Mouse (Mus musculus): Measurements from ENCODE around the gene Tomm40.
"Not testable (repeated sequence)": the region's sequence is repeated elsewhere in the genome, so short reads cannot be mapped to it uniquely, and the experiment has no call there.

Tomm40 gene

DNA sequence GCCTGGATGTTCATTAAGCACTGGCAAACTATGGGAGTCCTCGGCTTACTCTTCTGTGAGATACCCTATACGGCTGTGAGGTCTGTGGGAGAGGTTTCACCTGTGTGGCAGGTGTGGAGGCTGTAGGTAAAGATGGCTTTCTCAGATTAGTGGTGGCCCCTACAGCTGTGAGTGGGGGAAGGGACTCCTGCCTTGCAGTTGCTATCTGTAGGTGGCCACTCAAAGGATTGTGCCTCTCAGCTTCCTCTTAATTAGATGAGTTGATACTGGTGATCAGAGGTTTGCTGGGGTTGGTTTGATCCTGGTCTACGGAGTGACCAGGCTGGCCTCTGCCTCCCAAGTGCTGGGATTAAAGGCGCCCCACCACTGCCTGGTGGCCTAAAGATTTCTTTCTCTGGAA, 10.8 kb downstream of the Tomm40 start:
- no peak for DNase-seq (ENCODE audit: extremely low spot score)

DNA sequence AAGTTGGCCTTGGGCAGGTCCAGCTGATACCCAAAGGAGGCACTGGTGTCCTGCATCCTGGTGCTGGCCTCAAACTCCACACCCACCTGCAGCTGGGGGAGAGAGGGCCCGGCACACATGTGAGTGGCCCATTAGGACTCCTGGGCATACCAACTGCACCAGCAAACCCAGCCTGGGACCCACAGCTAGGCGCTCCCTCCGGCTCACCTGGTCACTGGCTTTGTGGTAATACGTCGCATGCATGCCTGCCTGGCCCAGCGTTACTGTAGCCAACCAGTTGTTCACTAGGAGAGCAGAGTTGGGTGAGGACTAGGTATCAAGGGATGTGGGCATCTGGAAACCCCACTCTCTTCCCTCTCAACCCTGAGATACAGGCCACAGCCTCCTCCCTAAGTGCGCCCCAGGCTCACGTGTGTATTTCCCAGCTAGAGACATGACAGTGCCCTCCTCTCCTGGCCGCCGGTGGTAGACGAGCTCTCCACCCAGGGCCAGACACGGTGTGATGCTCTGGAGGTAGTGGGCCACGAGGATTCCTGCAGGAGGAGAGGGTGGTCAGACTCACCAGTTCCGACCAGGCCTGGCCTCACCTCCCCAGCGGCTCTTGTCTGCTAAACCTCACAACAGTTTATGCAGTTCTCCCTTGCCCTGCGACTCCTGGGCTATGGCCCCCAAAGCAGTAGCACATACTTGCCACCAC, 12.2 kb downstream of the Tomm40 start:
- no peak for DNase-seq (ENCODE audit: extremely low spot score)

DNA sequence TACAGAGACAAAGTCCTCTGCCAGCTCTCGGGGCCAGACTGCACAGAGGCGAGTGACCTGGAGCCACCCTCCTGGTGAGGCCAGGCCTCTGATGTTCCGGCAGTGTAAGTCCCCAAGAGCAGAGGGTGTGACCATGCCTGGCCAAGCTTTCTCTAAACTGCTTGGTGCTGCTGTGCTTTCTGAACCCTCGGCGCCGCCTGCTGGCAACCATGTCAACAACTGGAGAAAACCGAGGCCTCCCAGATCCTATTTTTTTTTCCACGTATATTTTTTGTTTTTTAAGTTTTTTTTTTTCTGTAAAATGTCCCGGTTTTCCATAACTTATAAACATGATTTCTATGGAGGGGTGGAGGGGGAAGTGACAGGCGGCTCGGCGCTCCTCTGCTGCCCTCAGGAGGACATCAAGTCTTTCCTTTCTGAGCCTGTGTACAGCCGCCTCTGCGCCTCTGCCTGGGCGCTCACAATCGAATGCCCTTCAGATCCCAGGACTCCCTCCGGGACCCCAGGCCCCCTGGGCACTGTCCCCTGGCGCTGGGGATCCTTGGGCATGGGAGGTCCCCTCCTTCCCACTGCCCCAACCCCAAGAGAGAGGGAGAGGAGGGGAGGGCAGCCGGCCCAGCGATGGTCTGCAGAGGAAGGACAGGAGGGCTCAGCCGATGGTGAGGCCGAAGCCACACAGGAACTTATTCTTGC, 14.0 kb downstream of the Tomm40 start:
- peak; percentile 71 for DNase-seq (ENCODE audit: extremely low spot score)

DNA sequence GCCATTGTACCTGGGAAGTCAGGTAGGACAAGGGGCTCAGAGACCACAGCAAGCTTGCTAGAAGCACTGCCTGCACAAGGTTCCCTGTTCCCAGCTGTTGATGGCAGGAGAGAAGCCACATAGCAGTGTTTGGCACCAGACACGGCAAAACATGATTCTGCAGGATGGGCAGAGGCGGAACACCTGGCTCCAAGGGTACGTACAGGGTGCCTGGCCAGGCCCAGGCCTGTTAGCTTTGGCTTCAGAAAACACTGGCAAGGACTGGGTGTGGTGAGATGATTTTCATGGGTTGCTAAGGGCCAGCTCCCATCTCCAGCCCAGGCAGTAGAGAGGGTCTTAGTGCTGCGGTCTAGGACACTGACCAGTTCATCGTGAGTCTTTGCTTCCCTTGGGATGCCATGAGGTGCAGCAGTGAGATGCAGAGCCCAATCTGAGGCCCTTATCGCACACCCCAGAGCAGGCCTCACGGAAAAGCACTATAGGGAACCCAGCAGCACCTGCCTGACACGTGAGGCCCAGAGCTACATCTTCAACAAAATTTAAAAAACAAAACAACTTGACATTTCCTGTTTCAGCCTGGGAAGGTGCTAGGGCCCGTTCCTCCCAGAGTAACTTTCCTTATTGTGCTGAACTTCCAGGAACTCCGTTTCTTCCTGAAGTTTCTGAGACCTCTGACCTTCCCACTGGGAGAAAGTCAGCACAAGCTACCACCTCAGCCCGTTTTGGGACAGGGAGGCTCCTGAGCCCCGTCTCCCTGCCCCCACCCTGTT, 14.8 kb downstream of the Tomm40 start:
- no peak for DNase-seq (ENCODE audit: extremely low spot score)

DNA sequence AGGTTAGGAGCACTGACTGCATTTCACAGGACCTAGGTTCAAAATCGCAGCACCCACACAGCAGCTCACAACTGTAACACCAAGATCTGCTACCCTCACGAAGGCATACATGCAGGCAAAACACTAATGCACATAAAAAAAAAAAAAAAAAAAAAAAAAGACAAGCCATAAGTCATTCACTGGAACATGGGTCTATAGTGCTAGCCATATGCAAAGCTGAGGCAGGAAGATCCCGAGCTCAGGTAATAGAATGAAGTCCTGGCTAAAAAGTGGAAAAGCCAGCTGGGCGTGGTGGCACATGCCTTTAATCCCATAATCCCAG, 15.4 kb downstream of the Tomm40 start:
- no peak for DNase-seq (ENCODE audit: extremely low spot score)

DNA sequence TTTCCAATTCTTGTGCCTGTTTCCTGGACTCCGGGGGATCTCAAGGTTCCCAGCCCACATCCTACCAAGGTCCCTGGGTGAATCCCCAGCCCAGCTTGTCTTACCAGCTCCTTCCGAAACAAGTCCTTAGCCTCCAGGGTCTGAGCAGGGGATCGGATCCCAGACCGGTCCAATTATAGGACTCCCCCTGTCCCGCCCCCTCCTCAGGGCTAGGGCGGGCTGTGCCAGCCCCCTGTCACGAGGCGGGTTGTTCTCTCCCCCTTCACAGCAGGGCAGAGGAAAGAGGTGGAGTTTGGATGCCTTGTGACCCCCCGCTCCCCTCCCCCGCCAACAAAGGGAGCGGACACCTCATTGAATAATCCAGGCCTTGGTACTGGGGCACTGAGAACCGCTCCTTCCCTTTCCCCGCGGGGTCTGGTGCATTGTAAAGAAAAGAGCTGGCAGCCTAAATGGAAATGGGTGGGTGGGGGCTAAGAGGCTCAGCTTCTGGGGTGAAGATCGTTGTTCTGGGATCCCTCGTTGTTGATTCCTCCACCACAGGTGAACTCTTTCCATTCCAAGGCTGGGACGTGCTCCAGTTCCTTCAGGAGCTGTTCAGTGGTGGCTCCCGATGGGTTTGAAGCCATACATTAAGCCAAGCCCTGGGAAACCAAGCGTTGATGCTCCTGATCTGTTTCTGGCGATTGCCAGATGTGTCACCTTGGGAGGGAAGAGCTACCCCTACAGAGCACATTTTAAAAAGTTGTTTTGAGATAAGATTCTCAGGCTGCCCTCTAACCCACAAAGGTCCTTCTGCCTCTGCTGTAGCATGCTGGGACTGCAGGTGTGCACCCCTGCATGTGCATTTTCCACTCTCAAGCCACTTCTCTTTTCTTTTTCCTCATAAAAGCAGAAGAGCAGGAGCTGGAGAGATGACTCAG, 16.1 kb downstream of the Tomm40 start, which contains the start of gene Apoe:
Apoe (minus strand) TSS at position 282 of the 920 bp plus-strand sequence.
- DNase-seq (ENCODE audit: extremely low spot score) = peak; percentile 69

DNA sequence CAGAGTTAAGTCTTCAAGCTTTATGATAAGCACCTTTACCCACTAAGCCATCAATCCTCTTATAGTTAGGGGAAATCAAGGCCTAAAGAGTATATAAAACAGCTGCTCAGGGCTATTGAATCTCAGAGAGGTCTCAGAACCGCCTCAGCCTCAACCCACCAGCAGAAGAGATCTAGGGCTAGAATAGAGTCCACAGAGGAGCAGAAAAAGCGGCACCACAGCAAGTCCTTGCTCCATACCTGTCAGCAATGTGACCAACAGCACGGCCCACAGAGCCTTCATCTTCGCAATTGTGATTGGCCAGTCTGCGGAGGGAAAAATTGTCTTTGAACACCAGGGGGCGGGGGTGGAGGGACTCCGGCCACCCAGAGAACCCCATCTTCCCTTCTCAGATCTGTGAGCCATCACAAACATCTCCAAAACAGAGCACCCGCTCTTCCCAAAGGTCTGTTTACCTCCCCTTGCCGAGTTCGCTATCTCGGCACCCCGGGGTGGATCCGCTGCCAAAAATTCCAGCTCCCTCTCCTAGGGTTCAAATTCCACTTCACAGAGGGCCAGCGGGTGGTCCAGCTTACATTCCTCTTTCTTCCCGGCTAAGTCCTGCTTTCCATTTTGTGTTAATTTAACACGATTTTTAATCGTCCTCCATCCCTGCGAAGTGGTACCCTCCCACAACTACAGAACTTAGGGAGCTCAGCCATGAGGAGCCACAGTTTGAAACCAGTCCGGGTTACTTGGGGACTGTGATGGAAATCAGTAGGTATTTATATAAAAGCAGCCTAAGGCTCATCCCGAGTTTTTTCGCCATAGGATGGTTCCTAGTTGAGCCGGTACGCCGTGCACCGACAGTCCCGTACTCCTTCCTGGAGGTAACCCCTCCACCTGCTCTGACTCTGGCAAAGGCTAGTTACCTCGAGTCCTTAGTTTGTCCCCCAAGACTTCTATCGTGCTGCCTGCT, 17.0 kb downstream of the Tomm40 start:
- DNase-seq (ENCODE audit: extremely low spot score) = peak; percentile 55

DNA sequence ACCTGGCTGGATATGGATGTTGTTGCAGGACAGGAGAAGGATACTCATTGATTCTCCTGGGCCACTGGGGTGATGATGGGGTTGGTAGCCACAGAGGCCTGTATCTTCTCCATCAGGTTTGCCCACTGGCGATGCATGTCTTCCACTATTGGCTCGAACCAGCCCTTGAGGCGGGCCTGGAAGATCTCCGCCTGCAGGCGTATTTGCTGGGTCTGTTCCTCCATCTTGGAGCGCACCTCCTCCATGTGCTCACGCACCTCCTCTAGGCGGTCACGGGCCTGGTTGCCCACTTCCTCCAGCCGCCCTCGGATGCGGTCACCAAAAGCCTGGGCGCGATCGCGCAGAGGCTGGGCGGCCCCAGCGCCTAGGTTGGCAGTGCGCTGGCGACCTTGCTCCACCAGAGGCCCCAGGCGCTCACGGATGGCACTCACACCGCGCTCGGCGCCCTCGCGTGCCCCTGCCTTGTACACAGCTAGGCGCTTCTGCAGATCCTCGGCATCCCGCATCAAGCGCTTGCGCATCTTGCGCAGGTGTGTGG, 18.8 kb downstream of the Tomm40 start:
- DNase-seq (ENCODE audit: extremely low spot score) = no peak

DNA sequence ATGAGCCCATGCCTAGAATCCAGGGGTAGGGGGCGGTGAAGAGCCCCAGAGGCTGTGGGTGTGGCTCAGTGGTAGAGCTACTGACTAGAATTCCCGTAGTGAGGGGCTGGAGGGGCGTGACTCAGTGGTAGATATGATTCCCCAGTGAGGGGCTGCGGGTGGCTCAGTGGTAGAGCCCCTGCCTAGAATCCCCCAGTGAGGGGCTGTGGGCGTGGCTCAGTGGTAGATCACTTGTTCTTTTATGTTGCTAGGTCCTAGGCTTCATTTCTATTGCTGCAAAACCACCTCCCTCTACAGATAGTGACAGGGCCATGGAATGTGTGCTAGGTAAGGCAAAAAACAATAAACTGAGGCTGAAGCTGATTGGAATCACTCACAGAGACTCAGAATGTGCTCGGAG, 19.4 kb downstream of the Tomm40 start:
- DNase-seq (ENCODE audit: extremely low spot score) = no peak

DNA sequence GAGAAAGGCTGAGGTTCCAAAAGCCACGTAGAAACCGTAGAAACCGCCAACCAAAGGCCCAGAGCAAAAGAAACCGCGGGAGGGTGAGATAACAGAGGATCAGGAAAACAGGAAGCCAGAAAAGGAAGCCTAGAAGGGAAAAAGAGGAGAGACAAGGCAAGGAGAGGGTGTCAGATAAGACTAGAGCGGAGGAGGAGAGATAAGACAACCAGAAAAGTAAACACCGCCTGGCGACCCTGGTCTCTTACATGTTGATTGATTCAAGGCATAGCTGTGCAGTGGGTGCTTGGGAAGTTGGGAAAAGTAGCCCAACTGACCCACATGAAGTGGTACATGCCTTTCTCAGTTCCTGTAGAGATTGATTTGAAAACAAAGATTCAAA, 20.0 kb downstream of the Tomm40 start:
- no peak for DNase-seq (ENCODE audit: extremely low spot score)

DNA sequence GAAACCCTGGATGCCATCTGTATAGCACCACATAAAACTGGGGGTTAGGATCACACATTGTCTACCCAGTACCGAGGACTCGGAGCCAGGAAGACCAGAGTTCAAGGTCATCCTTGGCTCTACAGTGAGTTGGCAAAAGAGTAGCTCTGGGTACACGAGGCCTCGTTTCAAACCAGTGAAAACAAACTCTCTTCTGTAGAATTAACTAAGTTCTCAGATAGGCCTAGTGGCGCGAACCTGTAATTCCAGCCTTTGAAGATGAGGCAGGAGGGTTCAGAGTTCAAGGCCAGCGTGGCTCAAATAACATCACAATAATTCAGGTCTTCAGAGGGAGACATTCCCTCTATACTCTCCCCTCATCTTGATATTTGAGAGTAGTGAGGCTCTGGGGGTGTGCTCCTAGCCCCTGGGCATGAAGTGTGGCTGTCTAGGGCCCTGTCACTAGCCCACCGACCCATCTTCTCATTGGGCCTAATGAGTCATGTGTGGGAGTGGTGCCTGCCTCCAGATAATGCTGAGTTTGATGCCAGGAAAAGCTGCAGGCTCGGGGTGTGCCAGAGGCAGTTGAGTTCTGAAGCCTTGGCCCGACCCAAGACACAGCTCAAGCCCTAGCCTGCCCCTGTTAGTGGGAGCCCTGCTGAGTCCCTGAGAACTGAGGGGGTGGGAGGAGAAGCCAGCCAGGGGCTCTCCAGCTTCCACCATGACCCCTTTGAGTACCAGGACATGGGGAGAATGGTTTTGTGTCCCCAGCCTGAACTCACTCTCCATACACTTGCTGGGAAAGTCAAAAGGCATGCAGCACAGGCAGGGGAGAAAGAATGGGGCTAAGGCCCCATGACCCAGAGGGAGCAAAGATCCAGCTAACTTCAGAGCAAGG, 20.7 kb downstream of the Tomm40 start:
- DNase-seq (ENCODE audit: extremely low spot score) = no peak

DNA sequence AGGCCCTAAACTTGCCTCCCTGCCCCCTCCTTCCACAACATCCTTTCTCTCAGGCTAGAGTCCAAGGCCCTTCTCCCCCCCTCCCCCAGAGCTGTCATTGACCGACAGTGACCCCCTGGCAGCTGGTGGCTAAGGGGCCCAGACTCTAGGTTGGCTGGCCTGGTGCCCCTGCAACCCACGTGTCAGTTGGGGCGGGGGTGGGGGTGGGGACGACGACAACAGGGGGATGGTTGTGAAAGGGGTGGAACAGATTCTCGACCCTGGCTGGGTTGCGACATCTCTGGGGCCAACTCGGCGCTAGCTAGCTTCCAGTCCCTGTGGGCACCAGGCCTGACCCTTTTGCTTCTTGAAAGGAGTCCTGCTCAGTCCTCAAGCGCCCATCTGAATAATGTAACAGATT, 21.8 kb downstream of the Tomm40 start:
- DNase-seq (ENCODE audit: extremely low spot score) = no peak

DNA sequence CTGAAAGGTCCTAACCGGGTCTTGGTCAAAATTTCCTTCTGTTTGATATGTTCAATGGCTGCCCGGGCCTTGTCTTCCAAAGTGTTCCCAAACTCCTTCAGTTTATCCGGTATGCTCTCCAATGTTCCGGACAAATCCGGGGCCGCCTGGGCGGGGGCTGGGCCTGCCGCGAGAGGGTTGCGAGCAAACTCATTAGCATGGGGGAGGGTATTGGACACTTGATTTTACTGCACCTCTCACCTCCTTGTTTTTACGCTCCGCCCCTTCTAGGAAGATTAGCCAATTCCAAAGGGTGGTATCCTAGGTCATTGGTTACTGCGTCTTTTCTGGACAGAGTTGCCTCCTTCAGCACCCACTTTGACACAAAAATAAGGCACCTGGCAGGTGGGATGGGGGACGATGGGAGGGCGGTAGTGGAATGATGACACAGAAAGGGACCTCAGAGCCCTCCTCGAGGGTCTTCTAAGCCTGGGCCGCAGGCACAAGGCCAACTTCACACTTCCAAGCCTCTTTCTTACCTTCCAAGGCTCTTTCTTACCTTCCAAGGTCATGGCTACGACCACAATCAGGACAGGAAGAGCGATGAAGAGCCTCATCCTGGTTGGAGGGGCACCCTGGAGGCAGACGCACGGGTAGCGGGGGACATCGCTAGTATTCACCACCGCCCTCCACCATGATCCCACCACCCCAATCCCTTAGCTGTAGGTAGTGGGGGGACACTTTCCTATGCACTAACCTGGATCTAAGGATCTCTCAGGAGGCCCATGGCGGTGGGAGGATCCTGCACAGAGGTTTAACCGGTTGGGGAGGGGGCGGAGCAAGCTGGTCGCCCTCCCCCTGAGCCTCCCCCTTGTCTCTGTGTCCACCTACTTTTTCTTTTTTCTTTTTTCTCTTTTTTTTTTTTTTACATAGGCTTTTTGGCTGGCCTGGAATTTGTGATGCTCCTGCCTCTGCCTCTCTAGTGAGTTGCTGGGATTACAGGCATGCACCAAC, 23.1 kb downstream of the Tomm40 start, which contains the start of gene Apoc1:
Apoc1 (minus strand) TSS at position 788 of the 993 bp plus-strand sequence.
- no peak for DNase-seq (ENCODE audit: extremely low spot score)

DNA sequence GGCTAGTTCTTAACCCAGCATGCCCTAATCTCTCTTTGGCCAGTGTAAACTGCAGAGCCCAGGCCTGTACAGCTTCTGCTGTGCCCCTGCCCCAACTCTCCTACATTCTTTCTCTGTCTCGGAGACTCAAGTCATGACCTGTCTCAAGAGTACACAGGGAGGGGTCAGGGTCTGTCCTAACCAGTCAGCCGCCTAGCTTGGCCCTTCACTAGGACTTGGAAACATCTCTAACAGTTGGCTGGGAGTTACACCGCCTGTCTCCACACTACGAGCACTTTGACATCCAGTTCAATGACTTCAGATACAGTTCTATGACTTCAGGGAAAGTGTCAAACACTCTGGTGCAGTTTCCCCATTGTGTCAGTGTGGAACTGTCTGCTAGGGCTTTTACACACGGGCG, 23.8 kb downstream of the Tomm40 start:
- no peak for DNase-seq (ENCODE audit: extremely low spot score)

DNA sequence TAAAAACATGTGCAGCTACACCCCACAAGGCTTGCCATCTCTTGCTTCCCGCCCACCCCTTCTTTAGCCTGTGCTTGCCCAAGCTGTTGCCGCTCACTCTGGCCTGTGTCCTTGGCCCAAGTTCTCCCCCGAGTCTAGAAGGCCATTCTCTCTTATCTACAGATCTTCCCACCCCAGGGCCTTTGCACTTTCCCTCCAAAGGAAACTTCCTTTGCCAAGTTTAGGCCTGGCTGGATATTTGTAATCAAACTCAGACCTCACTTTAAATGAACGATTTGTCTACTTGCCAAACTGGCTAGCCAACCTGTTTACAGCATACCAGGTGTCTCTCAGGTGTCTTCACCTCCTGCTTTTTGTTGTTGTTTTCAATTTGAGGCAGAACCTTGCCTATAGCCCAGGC, 24.4 kb downstream of the Tomm40 start:
- no peak for DNase-seq (ENCODE audit: extremely low spot score)

DNA sequence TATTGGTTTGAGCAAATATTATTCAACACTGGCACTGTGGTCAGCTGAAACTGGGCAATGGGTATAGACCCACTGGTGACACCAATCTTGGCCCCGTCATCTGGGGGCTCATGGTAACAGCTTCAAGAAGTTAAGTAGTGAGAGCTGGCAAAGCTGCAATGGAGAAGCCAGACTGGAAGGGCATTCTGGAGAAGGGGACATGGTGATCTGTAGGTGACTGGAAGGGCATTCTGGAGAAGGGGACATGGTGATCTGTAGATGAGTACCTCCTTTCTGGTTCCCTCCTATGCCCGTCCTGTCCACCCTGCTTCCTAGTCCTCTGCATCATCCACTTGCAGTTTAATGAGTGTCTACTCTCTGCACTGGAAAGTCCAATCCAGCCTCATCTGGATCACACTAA, 26.6 kb downstream of the Tomm40 start:
- DNase-seq (ENCODE audit: extremely low spot score) = no peak

DNA sequence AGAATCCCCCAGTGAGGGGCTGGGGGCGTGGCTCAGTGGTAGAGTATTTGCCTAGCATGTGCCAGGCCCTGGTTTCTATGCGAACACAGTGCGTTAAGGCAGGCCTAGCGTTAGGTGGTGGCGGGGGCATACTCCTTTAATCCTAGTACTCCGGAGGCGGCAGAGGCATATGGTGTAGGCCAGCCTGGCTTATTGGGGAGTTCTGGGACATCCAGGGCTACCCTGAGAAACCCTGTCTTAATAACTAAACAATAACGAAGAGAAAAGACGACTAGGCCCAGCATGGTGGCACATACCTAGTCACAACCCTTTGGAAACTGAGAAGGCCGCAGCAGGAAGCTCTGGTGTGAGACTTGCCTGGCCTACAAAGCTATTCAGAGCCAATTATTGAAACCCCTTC, 27.1 kb downstream of the Tomm40 start:
- no peak for DNase-seq (ENCODE audit: extremely low spot score)

DNA sequence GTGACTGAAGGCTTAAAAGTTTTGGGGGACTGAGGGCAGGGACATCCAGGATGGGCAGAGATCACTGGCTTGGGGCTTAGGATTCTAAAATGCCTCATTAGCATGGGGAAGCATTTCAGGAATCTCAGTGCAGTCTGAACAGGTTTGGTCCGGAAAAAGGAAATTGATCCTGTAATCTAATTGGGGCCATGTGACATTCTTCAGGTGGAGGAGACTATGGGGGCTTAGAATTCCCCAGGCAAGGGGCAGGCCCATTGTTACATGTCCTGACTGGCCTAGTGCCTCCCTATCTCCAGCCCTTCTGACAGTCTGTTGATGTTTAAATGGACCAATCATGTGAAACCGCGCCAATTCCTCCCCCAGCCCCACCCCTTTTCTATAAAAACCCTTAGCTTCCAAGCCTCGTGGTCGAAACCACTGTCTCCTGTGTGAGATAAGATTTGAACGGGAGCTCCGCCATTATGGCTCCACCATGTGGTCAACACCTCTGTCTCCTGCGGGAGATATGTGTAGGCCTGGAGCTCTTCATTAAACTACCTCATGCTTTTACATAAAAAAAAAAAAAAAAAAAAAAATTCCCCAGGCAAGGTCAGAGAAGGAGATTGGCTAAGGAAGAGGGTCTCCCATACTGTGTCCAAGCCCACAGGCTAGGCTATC, 28.2 kb downstream of the Tomm40 start:
- DNase-seq (ENCODE audit: extremely low spot score) = not testable (repeated sequence)

Data from embryo, embryonic 9.5 days (tissue).